Mouse (Mus musculus): ENCODE results near the gene Abhd17c.

GRCm38 (mm10) chr7:84166007-84166406, 14.3 kb upstream of the Abhd17c start:
- no peak for TF ChIP-seq POLR2A (IDR thresholded peaks at IDR 0.05; ENCODE audit: borderline replicate concordance, low read depth, low read length)
- no peak for TF ChIP-seq CTCF (IDR thresholded peaks at IDR 0.05; ENCODE audit: low read depth, low read length)
